Mouse (Mus musculus) kidney, embryonic 14.5 days (tissue): ENCODE measurements around the gene 1110008L16Rik. TPM values are rescaled to one million over a fixed set of nuclear protein-coding genes. Genes with fewer than 3 reads are reported as not detected.
"Not testable (repeated sequence)": the region's sequence is repeated elsewhere in the genome, so short reads cannot be mapped to it uniquely, and the experiment has no call there.

Experiments used
- ATAC-seq: fragments of 200-750 bp; cut with Nextera tagmentation; 2 replicates; pipeline ENCODE4 v1.8.0; 2017; ENCODE audit warnings: moderate number of reproducible peaks, mild to moderate bottlenecking, moderate TSS enrichment, moderate library complexity; ENCODE audit not compliant: low FRiP score, low TSS enrichment
- H3K27ac ChIP-seq: fragments of 300-500 bp; sonication (generic); 2 replicates; pipeline ENCODE4 v1.5.1; 2014; ENCODE audit warnings: low read depth, mild to moderate bottlenecking, low read length, moderate library complexity, mixed read lengths
- H3K27me3 ChIP-seq: fragments of 300-500 bp; sonication (generic); 2 replicates; pipeline ENCODE4 v1.6.1; 2014; ENCODE audit warnings: mild to moderate bottlenecking, low read length; ENCODE audit not compliant: control insufficient read depth, insufficient read depth
- H3K36me3 ChIP-seq: fragments of 300-500 bp; sonication (generic); 2 replicates; pipeline ENCODE4 v1.6.1; 2014; ENCODE audit warnings: low read length, mixed read lengths; ENCODE audit not compliant: control insufficient read depth, insufficient read depth
- H3K4me1 ChIP-seq: fragments of 300-500 bp; sonication (generic); 2 replicates; pipeline ENCODE4 v1.6.1; 2014; ENCODE audit warnings: low read length, mixed read lengths; ENCODE audit not compliant: control insufficient read depth, insufficient read depth
- H3K4me2 ChIP-seq: fragments of 300-500 bp; sonication (generic); replicated peaks from 2 replicates; pipeline ENCODE4 v1.6.1; 2014; ENCODE audit warnings: low read depth, mild to moderate bottlenecking, low read length
- H3K4me3 ChIP-seq: fragments of 300-500 bp; sonication (generic); 2 replicates; pipeline ENCODE4 v1.5.1; 2014; ENCODE audit warnings: mild to moderate bottlenecking, low read length
- H3K9ac ChIP-seq: fragments of 300-500 bp; sonication (generic); 2 replicates; pipeline ENCODE4 v1.6.1; 2014; ENCODE audit warnings: low read depth, mild to moderate bottlenecking, low read length, moderate library complexity
- H3K9me3 ChIP-seq: fragments of 300-500 bp; sonication (generic); 2 replicates; pipeline ENCODE4 v1.6.1; 2016; ENCODE audit warnings: low read length; ENCODE audit not compliant: control insufficient read depth
- WGBS: fragments of 180-500 bp; shearing (Covaris S2); extraction: QIAGEN DNeasy Blood & Tissue Kit; methylation state at CpG from one replicate; pipeline ENCODE4 v1.1.7; 2014; 5-methylcytosine and 5-hydroxymethylcytosine counted together
- polyA plus RNA-seq: library from polyadenylated mRNA; unstranded; fragments of >200 nt; fragmentation: Nextera tagmentation; extraction: Ambion mirVana; gene quantifications from 2 replicates; pipeline ENCODE4 v1.2.1, GENCODE M21; 2014

Gene 1110008L16Rik
- polyA plus RNA-seq, 1 experiment from 2014 or later, result 17.9 TPM

- 87% methylated on average over 11 of the region's 11 CpGs for WGBS
- H3K4me3 ChIP-seq, result no peak overlapping the region
- no peak overlapping the region for H3K9ac ChIP-seq
- H3K27me3 ChIP-seq, result no peaks in the 10 kb centered on the region
- H3K4me1 ChIP-seq, result peaks cover 6% of the 10 kb centered on the region; the same call in 1 of the 2 replicates
- H3K9me3 ChIP-seq, result no peaks in the 10 kb centered on the region
- no peaks in the 10 kb centered on the region for H3K36me3 ChIP-seq
- no peak overlapping the region for H3K27ac ChIP-seq
- no peak overlapping the region for H3K4me2 ChIP-seq
- ATAC-seq, result no peak
Observed at GRCm38 (mm10) chr12:55392733-55393577, 93.6 kb downstream of the 1110008L16Rik start.

GRCm38 (mm10) chr12:55395601-55396000, 96.2 kb downstream of the 1110008L16Rik start:
- 92% methylated on average over 14 of the region's 14 CpGs for WGBS
- not testable (repeated sequence) for H3K36me3 ChIP-seq, H3K4me3 ChIP-seq, H3K4me2 ChIP-seq, H3K27me3 ChIP-seq, ATAC-seq, H3K9ac ChIP-seq, H3K9me3 ChIP-seq, H3K27ac ChIP-seq
- H3K4me1 ChIP-seq, result peaks cover 10% of the 10 kb centered on the region

GRCm38 (mm10) chr12:55396536-55396935, 97.2 kb downstream of the 1110008L16Rik start:
- Histone ChIP-seq H3K27me3 (no peaks in the 10 kb centered on the region), H3K9me3 (no peaks in the 10 kb centered on the region), H3K4me1 (peaks cover 10% of the 10 kb centered on the region), H3K27ac (no peak overlapping the region), H3K4me2 (no peak overlapping the region), H3K4me3 (no peak overlapping the region), H3K9ac (no peak overlapping the region), H3K36me3 (no peaks in the 10 kb centered on the region)
- no peak for ATAC-seq
- 98% methylated on average over 4 of the region's 4 CpGs for WGBS

GRCm38 (mm10) chr12:55397544-55398239, 98.3 kb downstream of the 1110008L16Rik start:
- 61% methylated on average over 9 of the region's 9 CpGs for WGBS
- no peak for ATAC-seq
- Histone ChIP-seq H3K36me3 (no peaks in the 10 kb centered on the region), H3K4me1 (peaks cover 10% of the 10 kb centered on the region), H3K9me3 (no peaks in the 10 kb centered on the region), H3K9ac (peak overlapping the region; percentile 86), H3K27ac (peak overlapping the region; percentile 87; the same call in 1 of the 2 replicates), H3K4me3 (peak overlapping the region; percentile 98), H3K27me3 (no peaks in the 10 kb centered on the region), H3K4me2 (peak overlapping the region; percentile 48)

GRCm38 (mm10) chr12:55398240-55399127, 99.1 kb downstream of the 1110008L16Rik start:
- Histone ChIP-seq H3K27me3 (no peaks in the 10 kb centered on the region), H3K4me1 (peaks cover 10% of the 10 kb centered on the region), H3K4me2 (peak overlapping the region; percentile 96), H3K9ac (peak overlapping the region; percentile 86), H3K9me3 (no peaks in the 10 kb centered on the region), H3K4me3 (peak overlapping the region; percentile 98), H3K27ac (peak overlapping the region; percentile 87), H3K36me3 (no peaks in the 10 kb centered on the region; the same call in 1 of the 2 replicates)
- under 1% methylated on average over 51 of the region's 51 CpGs for WGBS
- peak; percentile 99 for ATAC-seq

GRCm38 (mm10) chr12:55399128-55399677, 99.8 kb downstream of the 1110008L16Rik start:
- peak overlapping the region; percentile 98 for H3K4me3 ChIP-seq
- H3K27ac ChIP-seq, result peak overlapping the region; percentile 87
- whole genome bisulfite sequencing, result 2% methylated on average over 20 of the region's 20 CpGs
- peak overlapping the region; percentile 86 for H3K9ac ChIP-seq
- 0 out of 2 replicates have a peak, but pooled peaks have one; percentile 13 for ATAC-seq
- H3K4me2 ChIP-seq, result peak overlapping the region; percentile 96
- H3K9me3 ChIP-seq, result no peaks in the 10 kb centered on the region
- no peaks in the 10 kb centered on the region for H3K27me3 ChIP-seq
- H3K36me3 ChIP-seq, result no peaks in the 10 kb centered on the region; the same call in 1 of the 2 replicates
- H3K4me1 ChIP-seq, result peaks cover 10% of the 10 kb centered on the region

- Histone ChIP-seq H3K9me3 (no peaks in the 10 kb centered on the region), H3K36me3 (peaks cover 48% of the 10 kb centered on the region), H3K4me3 (no peak overlapping the region), H3K27ac (no peak overlapping the region), H3K27me3 (no peaks in the 10 kb centered on the region), H3K9ac (no peak overlapping the region), H3K4me2 (no peak overlapping the region), H3K4me1 (no peaks in the 10 kb centered on the region)
- ATAC-seq, result no peak
- WGBS, result 89% methylated on average over 5 of the region's 5 CpGs
Observed at GRCm38 (mm10) chr12:55407888-55408287, 108.5 kb downstream of the 1110008L16Rik start.

GRCm38 (mm10) chr12:55415255-55415654, 115.9 kb downstream of the 1110008L16Rik start:
- ATAC-seq, result no peak
- H3K4me2 ChIP-seq, result no peak overlapping the region
- H3K9ac ChIP-seq, result no peak overlapping the region
- 96% methylated on average over 5 of the region's 5 CpGs for WGBS
- H3K9me3 ChIP-seq, result no peaks in the 10 kb centered on the region
- H3K27ac ChIP-seq, result no peak overlapping the region
- no peaks in the 10 kb centered on the region for H3K27me3 ChIP-seq
- no peak overlapping the region for H3K4me3 ChIP-seq
- H3K4me1 ChIP-seq, result no peaks in the 10 kb centered on the region
- H3K36me3 ChIP-seq, result peaks cover 88% of the 10 kb centered on the region
